Mouse (Mus musculus): Measurements from ENCODE around the gene Mycbpap.

Mycbpap gene

GRCm38 (mm10) chr11:94481963-94482362 is 39.6 kb downstream of the Mycbpap start:
- no peak for DNase-seq (ENCODE audit: low read depth in 2 of 2, low spot score in 2 of 2)

GRCm38 (mm10) chr11:94480382-94480781 is 41.2 kb downstream of the Mycbpap start:
- DNase-seq (ENCODE audit: low read depth in 2 of 2, low spot score in 2 of 2), result no peak

- no peak for DNase-seq (ENCODE audit: low read depth in 2 of 2, low spot score in 2 of 2)
Measured at GRCm38 (mm10) chr11:94477651-94478050, 43.9 kb downstream of the Mycbpap start.

GRCm38 (mm10) chr11:94475722-94476121 is 45.8 kb downstream of the Mycbpap start:
- no peak for DNase-seq (ENCODE audit: low read depth in 2 of 2, low spot score in 2 of 2)

- DNase-seq (ENCODE audit: low read depth in 2 of 2, low spot score in 2 of 2), result no peak
Measured at GRCm38 (mm10) chr11:94474544-94474910, 47.0 kb downstream of the Mycbpap start.

- DNase-seq (ENCODE audit: low read depth in 2 of 2, low spot score in 2 of 2), result peak; percentile 44 to 51
Measured at GRCm38 (mm10) chr11:94473707-94474543, 47.6 kb downstream of the Mycbpap start, which contains the start of gene Cacna1g. Gene Cacna1g, minus strand, starts transcription at chr11:94474198.

GRCm38 (mm10) chr11:94472916-94473706 is 48.4 kb downstream of the Mycbpap start:
- DNase-seq (ENCODE audit: low read depth in 2 of 2, low spot score in 2 of 2), result peak; percentile 9 to 14

GRCm38 (mm10) chr11:94472585-94472915 is 49.0 kb downstream of the Mycbpap start:
- no peak for DNase-seq (ENCODE audit: low read depth in 2 of 2, low spot score in 2 of 2)

GRCm38 (mm10) chr11:94471740-94472584 is 49.6 kb downstream of the Mycbpap start:
- no peak for DNase-seq (ENCODE audit: low read depth in 2 of 2, low spot score in 2 of 2)

- no peak for DNase-seq (ENCODE audit: low read depth in 2 of 2, low spot score in 2 of 2)
Measured at GRCm38 (mm10) chr11:94470391-94470790, 51.2 kb downstream of the Mycbpap start.

- no peak for DNase-seq (ENCODE audit: low read depth in 2 of 2, low spot score in 2 of 2)
Measured at GRCm38 (mm10) chr11:94469136-94470064, 52.1 kb downstream of the Mycbpap start.

GRCm38 (mm10) chr11:94468582-94469064 is 52.9 kb downstream of the Mycbpap start:
- DNase-seq (ENCODE audit: low read depth in 2 of 2, low spot score in 2 of 2), result no peak

GRCm38 (mm10) chr11:94466333-94466855 is 55.1 kb downstream of the Mycbpap start:
- no peak for DNase-seq (ENCODE audit: low read depth in 2 of 2, low spot score in 2 of 2)

GRCm38 (mm10) chr11:94464170-94464569 is 57.4 kb downstream of the Mycbpap start:
- DNase-seq (ENCODE audit: low read depth in 2 of 2, low spot score in 2 of 2), result no peak

GRCm38 (mm10) chr11:94461856-94462255 is 59.7 kb downstream of the Mycbpap start:
- DNase-seq (ENCODE audit: low read depth in 2 of 2, low spot score in 2 of 2), result no peak

- no peak for DNase-seq (ENCODE audit: low read depth in 2 of 2, low spot score in 2 of 2)
Measured at GRCm38 (mm10) chr11:94457001-94457400, 64.5 kb downstream of the Mycbpap start.

- no peak for DNase-seq (ENCODE audit: low read depth in 2 of 2, low spot score in 2 of 2)
Measured at GRCm38 (mm10) chr11:94456347-94456746, 65.2 kb downstream of the Mycbpap start.

- no peak for DNase-seq (ENCODE audit: low read depth in 2 of 2, low spot score in 2 of 2)
Measured at GRCm38 (mm10) chr11:94455161-94455820, 66.3 kb downstream of the Mycbpap start.

- DNase-seq (ENCODE audit: low read depth in 2 of 2, low spot score in 2 of 2), result no peak
Measured at GRCm38 (mm10) chr11:94454756-94455155, 66.8 kb downstream of the Mycbpap start.

All from CD8-positive naive resting alpha-beta T cell, adult 2 months (primary cell).